Mouse (Mus musculus) embryo, embryonic 10.5 days (tissue): Measurements from ENCODE around the gene H60c.
"Not testable (repeated sequence)": the region's sequence is repeated elsewhere in the genome, so short reads cannot be mapped to it uniquely, and the experiment has no call there.

Source experiments
- DNase-seq: peaks from one replicate; pipeline ENCODE4 v3.0.0-alpha.2; 2015; ENCODE audit warnings: low spot score

Gene H60c

GRCm38 (mm10) chr10:3267671-3268070 is at the start of gene H60c:
TSS of gene H60c (minus strand) at chr10:3267771.
- no peak for DNase-seq

DNA sequence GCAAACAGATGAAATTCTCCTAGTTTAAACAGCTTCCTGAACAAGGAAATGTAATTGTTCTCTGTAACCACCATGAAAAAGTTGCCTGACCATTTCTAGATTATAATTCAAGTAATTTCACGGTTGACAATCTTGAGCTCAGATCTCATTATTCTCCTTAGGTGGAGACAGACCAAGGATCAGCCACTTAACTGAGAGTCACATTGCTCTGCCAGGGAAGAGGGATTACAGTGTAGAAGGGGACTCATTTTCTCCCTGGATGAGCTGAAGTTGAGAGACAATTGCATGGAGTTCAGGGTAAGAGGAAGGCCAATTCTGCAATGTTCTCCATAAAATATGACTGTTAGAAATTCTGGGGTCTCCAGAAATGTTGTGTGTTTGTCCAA is 41.2 kb upstream of the H60c start:
- DNase-seq, result no peak

DNA sequence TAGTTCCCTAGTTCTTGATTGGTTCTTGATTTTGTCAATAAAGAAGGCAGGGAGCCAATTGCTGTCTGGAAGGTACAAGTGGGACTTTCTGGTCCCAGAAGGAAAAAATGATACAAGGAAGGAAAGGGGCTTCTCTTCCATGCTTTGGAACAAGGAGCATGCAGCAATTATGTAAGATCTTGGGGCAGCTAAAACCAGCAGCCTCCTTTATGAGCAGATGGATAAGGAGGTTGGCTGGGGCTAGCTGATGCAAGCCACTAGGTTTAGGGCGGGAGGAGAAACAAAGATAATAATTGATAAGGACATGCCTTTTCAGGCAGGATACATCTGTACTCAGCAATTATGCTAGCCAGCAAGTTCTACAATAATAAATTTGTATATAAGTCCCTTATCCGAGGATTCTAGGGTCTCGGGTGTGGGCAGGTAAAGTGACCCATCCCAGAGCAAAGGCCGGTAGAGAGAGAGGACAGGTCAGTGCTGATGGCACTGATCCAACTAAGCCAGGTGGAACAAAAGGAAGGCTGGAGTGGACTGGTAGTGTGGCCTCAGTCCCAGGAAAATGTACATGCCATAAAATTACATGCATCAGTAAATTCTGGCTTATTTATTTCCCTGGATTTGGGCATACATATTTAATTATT is 40.7 kb upstream of the H60c start:
- DNase-seq, result no peak

DNA sequence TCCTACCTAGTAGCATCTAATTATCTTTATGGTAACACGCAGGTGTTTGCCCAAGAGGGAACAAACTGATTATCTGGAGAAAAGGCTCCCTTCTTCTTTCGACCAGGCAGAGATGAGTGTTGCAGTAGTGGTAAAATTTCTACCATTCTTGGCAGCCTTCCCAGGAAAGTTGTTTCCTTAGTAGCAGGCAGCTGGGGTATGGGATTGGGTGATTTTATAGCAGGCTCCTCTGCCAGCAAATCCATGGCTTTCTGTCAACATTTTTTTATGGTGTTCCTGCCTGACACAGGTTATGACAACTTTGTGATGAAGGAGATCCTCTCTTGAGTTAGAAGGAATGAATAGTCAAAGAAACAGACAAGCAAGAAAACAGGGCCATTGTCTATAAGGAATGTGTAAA is 40.2 kb upstream of the H60c start:
- DNase-seq, result no peak

DNA sequence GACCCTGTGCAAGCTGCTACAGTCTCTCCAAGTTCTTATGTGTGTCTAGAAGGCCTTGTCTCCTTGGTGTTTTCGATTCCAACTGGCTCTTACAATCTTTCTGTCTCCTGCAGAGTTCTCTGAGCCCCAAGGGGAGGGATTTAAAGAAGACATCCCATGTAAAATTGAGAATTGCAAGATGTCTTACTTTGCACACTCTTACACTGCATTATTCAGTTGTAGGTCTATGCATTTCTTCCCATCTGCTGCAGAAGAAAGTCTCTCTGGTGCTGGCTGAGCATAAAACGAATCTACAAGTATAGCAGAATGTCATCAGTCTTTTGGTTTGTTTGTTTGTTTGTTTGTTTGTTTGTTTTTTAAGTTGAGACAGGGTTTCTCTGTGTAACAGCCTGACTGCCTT is 26.4 kb upstream of the H60c start:
- no peak for DNase-seq

- no peak for DNase-seq
These were observed 13.5 kb upstream of the H60c start for GRCm38 (mm10) chr10:3281047-3281446.

GRCm38 (mm10) chr10:3274065-3274464 is 6.5 kb upstream of the H60c start:
- no peak for DNase-seq

DNA sequence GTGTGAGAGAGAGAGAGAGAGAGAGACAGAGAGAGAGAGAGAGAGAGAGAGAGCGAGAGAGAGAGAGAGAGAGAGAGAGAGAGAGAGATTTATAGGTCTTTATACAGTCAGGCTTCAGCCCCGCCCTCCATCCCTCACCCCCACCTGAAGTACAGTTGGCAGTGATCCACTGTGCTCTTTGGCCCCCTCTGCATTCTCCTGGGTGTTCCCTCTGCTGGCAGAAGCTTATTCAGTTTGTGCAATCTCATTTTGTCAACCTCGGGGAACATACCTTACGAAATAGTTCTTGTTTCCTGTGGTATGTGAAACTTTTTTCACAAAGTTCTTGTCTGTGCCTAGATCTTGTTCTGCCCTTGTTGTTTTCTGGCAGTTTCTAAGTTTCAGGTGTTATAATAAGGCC is 3.5 kb upstream of the H60c start:
- DNase-seq, result no peak

DNA sequence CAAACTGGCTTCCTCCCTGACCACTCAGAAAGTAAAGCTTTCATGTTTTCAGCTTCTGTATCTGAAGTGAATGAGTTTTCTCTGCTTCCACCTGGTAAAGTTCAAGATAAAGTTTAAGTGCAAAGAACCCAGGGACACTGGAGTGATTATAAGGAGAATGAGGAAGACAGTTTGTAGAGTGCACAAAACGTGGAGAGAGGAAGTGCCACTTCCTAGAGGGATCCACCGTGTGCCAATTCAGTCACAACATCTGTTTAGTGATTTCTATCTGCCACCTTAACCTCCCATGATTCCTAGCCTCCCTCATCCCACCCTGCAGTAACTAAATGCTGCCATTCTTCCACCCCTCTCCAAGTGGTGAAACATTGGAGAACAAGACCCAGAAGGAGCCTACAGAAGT is 842 bp downstream of the H60c start:
- DNase-seq, result no peak

- no peak for DNase-seq
These were observed 4.8 kb downstream of the H60c start for GRCm38 (mm10) chr10:3262784-3263183.

GRCm38 (mm10) chr10:3257391-3257790 is 10.2 kb downstream of the H60c start:
- DNase-seq, result no peak

DNA sequence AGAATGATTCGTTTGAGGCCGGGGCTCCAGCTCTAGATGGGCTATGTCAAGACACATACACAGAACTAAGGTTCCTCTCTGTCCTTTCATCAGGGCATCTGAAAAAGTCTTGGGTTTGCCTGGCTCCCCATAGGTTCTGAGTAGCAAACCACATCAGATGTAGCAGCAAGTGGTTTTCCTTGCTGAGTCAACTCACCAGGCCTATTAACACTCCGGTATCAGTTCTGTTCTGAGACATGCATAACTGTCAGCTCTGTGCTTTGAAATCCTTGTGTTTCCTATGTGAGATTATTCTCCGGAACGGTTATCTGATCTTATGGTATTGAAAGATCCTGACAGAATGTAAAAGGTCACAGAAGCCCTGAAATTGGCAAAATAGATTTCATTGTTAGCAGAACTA is 29.1 kb downstream of the H60c start:
- DNase-seq, result not testable (repeated sequence)

GRCm38 (mm10) chr10:3236638-3237270 is 30.8 kb downstream of the H60c start:
- DNase-seq, result no peak

DNA sequence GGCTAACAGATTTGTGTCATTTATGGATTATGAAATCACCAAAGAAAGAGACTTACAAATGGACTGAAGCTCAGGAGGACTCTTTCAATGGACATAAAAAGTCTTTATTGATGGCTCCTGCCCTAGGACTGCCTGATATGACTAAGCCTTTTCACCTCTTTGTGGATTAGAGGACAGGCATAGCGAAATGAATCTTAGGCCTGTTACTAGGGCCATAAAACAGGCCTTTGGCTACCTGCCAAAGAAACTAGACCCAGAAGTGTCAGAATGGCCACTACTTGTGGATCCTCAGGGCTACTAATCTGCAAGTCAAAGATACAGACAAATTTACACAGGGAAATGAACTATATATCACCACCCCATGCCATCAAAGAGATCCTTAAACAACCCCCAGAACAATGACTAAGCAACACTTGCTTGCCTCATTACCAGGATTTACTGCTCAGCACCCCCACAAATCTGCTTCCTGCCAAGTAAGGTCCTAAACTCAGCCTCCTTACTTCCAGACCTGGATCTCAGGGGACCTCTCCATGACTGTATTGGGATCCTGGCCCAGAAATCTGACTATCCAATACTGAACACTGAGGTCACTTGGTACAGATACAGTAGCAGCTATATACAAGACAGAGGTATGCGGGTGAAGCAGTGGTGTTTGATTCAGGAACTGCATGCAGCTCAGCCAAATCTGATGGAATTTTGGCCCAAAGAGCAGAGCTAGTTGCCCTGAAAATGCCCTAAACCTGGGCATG is 39.0 kb downstream of the H60c start:
- no peak for DNase-seq
